Mouse (Mus musculus) neutrophil, adult 5-6 weeks (primary cell): ENCODE measurements around the gene Plekhg3. TPM values are rescaled to one million over a fixed set of nuclear protein-coding genes. Genes with fewer than 3 reads are reported as not detected.
A peak's percentile ranks its signal among the peaks of the same experiment; 100 is the strongest.

Experiments used
- ATAC-seq: fragments of 151-379, 151-347 bp; 2 replicates; pipeline ENCODE4 v1.8.0; 2017; ENCODE audit warnings: mild to moderate bottlenecking, moderate TSS enrichment; ENCODE audit not compliant: insufficient number of reproducible peaks, poor library complexity, low FRiP score, severe bottlenecking; ENCODE audit errors: extremely low read depth
- total RNA-seq: library from RNA; stranded (forward); fragments of 200-1000 nt; gene quantifications from 2 replicates; pipeline ENCODE4 v1.2.3, GENCODE M21; 2017

Gene Plekhg3
- 47.4 and 51.1 TPM in 2 replicates for total RNA-seq

GRCm38 (mm10) chr12:76530580-76531139 lies at the start of gene Plekhg3:
Gene Plekhg3, plus strand, starts transcription at chr12:76530891.
- no peak for ATAC-seq

GRCm38 (mm10) chr12:76482446-76482845 lies 48.2 kb upstream of the Plekhg3 start:
- no peak for ATAC-seq

- ATAC-seq: no peak
Observed at GRCm38 (mm10) chr12:76482948-76483347, 47.7 kb upstream of the Plekhg3 start.

GRCm38 (mm10) chr12:76484881-76485280 lies 45.8 kb upstream of the Plekhg3 start:
- ATAC-seq: no peak

GRCm38 (mm10) chr12:76485381-76485780 lies 45.3 kb upstream of the Plekhg3 start:
- ATAC-seq: no peak

- ATAC-seq: no peak
Observed at GRCm38 (mm10) chr12:76486943-76487342, 43.7 kb upstream of the Plekhg3 start.

GRCm38 (mm10) chr12:76490798-76491197 lies 39.9 kb upstream of the Plekhg3 start:
- ATAC-seq: no peak

GRCm38 (mm10) chr12:76493462-76493861 lies 37.2 kb upstream of the Plekhg3 start:
- no peak for ATAC-seq

- ATAC-seq: no peak
Observed at GRCm38 (mm10) chr12:76495381-76495780, 35.3 kb upstream of the Plekhg3 start.

- ATAC-seq: peak; percentile 55
Observed at GRCm38 (mm10) chr12:76496324-76496723, 34.4 kb upstream of the Plekhg3 start.

GRCm38 (mm10) chr12:76499276-76499675 lies 31.4 kb upstream of the Plekhg3 start:
- ATAC-seq: no peak

- ATAC-seq: no peak
Observed at GRCm38 (mm10) chr12:76500055-76500454, 30.6 kb upstream of the Plekhg3 start.

- no peak for ATAC-seq
Observed at GRCm38 (mm10) chr12:76500896-76501295, 29.8 kb upstream of the Plekhg3 start.

GRCm38 (mm10) chr12:76502981-76503380 lies 27.7 kb upstream of the Plekhg3 start:
- ATAC-seq: no peak

GRCm38 (mm10) chr12:76506522-76506921 lies 24.2 kb upstream of the Plekhg3 start:
- no peak for ATAC-seq

- ATAC-seq: no peak
Observed at GRCm38 (mm10) chr12:76507791-76508190, 22.9 kb upstream of the Plekhg3 start.

GRCm38 (mm10) chr12:76508909-76509440 lies 21.7 kb upstream of the Plekhg3 start:
- ATAC-seq: no peak

- no peak for ATAC-seq
Observed at GRCm38 (mm10) chr12:76512731-76513130, 18.0 kb upstream of the Plekhg3 start.

GRCm38 (mm10) chr12:76514842-76515241 lies 15.8 kb upstream of the Plekhg3 start:
- no peak for ATAC-seq

GRCm38 (mm10) chr12:76518000-76518399 lies 12.7 kb upstream of the Plekhg3 start:
- no peak for ATAC-seq
